Mouse (Mus musculus): ENCODE measurements around the gene Zfp442. TPM values are rescaled to one million over a fixed set of nuclear protein-coding genes. Genes with fewer than 3 reads are reported as not detected.
"Not testable (repeated sequence)": the region's sequence is repeated elsewhere in the genome, so short reads cannot be mapped to it uniquely, and the experiment has no call there.

Gene Zfp442
- 9.4 and 10.2 TPM in 2 replicates for polyA plus RNA-seq (2016; fragmentation: Nextera tagmentation; extraction: Ambion mirVana)

DNA sequence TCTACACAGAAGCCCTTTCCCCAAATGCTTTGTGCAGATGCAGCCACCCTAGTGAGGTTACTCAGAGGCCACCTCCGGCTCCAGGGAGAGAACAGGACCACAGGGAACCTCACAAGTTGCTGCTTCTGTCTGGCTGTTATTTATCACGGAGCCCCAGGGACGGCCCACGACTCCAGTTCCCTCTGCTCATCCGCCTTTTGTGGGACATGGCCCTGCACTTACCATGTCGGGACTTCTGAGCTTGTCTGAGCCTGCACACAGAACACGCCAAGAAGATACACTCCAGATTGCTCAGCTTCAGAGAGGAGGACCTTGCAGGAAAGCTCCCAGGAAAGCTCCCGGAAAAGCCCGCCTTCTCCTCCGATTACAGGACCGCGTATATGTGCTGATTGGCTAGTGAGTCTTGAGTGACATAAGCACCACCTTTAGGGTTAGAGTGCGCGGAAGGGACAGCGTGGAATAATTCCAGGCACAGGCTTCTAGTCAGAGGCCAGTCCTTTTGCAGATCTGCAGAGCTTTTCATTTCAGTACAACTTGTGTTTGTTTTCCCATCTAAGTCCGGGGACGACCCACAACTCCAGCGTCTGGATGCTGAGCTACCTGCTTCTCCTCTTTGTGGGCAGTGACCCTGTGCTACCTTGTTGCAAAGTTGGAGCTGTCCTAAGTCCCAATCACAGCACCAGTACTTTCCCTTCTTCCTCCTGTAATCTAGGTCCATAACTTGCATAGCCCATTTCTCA lies at the start of gene Zfp442:
Zfp442 (minus strand) TSS at position 307 of the 740 bp plus-strand sequence.
- H3K4me2 ChIP-seq (replicated peaks): peak within 1 kb of the TSS; percentile 50
- not testable (repeated sequence) for H3K9me3 ChIP-seq, H3K4me1 ChIP-seq, H3K36me3 ChIP-seq, H3K27me3 ChIP-seq
- ATAC-seq (ENCODE audit: insufficient number of reproducible peaks, insufficient read depth, low FRiP score, low TSS enrichment): peak; percentile 99
- under 1% methylated on average over 18 of the region's 18 CpGs for WGBS
- peak within 1 kb of the TSS; percentile 54 for H3K9ac ChIP-seq
- H3K27ac ChIP-seq: peak within 1 kb of the TSS; percentile 76
- peak within 1 kb of the TSS; percentile 47 for H3K4me3 ChIP-seq

DNA sequence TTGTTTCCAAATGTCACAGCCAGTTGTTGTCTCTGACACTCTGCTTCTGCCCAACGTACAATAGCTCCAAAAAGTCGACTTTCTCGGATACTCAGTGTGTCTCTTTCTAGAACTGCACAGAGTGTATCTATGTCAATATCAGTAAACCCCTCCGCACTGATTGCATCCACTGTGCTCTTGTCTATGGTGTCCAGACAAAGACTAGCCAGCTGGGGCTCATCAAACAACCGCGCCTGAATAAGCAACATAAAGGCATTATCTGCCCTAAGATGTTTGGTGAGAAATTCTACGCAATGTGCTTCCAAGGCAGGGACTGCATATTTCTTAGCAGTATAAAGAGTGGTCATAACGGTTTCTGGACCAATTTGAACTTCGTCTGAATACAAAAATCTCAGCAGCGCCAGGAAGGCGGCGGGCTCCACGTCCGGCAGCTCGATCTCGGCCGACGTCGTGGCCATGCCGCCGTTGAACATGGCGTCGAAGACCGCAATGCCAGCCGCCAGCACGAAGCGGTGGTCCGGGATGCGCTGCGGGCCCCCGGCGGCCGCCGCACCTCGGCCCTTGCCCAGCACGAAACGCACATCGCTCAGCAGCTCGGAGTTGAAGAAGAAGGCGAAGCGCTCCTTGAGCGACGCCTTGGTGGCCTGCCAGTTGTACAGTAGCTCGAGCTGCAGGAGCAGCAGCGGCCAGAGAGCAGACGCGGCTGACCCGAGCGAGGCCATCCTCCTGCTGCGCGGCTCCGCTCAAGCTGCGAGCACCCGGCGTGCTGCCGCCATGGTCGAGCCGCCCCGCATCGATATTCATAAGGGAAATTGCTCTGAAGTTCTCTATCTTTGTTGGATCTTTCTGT lies 49.1 kb upstream of the Zfp442 start:
- Histone ChIP-seq H3K4me3 (peak overlapping the region; percentile 27; the same call in 1 of the 2 replicates), H3K4me2 (replicated peaks) (peak overlapping the region; percentile 43)
- H3K36me3 ChIP-seq; H3K27ac ChIP-seq; H3K9me3 ChIP-seq; H3K4me1 ChIP-seq; ATAC-seq (ENCODE audit: insufficient number of reproducible peaks, insufficient read depth, low FRiP score, low TSS enrichment); H3K27me3 ChIP-seq; H3K9ac ChIP-seq: not testable (repeated sequence)
- 38% methylated on average over 60 of the region's 60 CpGs for WGBS

DNA sequence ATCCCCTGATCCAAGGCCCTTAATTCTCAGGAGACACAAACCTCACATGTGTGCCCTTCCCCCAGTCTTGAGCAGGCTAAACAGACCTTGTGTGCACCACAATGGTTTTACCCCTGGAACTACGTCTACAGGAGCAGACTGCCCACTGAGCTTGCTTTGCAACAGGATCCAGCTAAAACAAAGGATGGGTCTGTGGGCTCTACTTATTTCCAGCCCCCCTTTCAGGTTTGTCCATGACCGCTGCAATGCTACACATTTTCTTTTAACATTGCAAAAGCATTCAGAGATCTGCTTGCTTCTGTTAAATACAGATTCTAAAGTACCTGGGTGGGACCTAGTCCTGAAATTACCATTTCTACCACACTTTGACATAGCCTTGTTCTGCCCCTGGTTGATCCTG lies 41.7 kb upstream of the Zfp442 start:
- H3K4me2 ChIP-seq (replicated peaks): no peak overlapping the region
- H3K36me3 ChIP-seq: no peaks in the 10 kb centered on the region
- no peak overlapping the region for H3K27ac ChIP-seq
- no peaks in the 10 kb centered on the region for H3K9me3 ChIP-seq
- no peaks in the 10 kb centered on the region for H3K27me3 ChIP-seq
- no peaks in the 10 kb centered on the region for H3K4me1 ChIP-seq
- no peak overlapping the region for H3K4me3 ChIP-seq
- 65% methylated on average over 2 of the region's 2 CpGs for WGBS
- H3K9ac ChIP-seq: no peak overlapping the region
- no peak for ATAC-seq (ENCODE audit: insufficient number of reproducible peaks, insufficient read depth, low FRiP score, low TSS enrichment)

DNA sequence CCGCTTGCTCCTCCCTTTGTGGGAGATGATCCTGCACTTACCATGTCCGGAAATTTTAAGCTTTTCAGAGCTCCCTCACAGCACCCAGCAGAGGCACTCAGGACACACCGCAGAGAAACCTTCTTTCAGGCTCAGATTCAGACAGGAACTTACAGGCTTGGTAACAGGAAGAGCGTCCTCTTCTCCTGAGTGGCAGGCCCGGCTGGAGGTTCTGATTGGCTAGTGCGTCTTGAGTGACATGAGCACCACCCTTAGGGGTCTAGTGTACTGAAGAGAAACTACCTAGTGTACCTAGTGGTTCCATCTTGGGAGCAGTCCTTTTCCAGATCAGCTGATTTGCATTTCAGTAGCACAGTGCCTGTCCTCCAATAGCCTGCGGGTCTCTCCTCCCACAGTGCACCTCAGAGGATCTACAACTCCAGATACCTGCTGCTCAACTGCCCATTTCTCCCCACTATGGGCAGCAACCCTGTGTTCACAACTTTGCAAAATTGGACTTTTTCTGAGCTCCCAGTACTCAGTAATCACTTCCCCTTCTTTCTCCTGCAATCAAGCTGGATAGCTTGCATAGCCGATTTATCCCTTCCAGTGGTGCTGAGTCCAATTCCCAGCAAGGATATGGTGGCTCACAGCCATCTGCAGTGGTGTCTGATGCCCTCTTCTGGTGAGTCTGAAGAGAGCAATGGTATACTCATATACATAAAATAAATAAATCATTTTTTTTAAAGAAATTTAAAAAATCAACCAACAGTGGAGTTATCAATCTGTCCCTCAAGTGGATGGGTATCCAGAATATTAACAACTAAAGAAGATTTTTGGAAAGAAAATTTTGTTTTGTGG lies 33.9 kb upstream of the Zfp442 start, which contains the start of gene Zfp345:
Zfp345 (minus strand) TSS at position 153 of the 840 bp plus-strand sequence.
- H3K27me3 ChIP-seq; H3K4me2 ChIP-seq (replicated peaks); H3K36me3 ChIP-seq; H3K27ac ChIP-seq; H3K4me3 ChIP-seq; H3K9me3 ChIP-seq; ATAC-seq (ENCODE audit: insufficient number of reproducible peaks, insufficient read depth, low FRiP score, low TSS enrichment); H3K4me1 ChIP-seq; H3K9ac ChIP-seq: not testable (repeated sequence)
- WGBS: 68% methylated on average over 8 of the region's 8 CpGs

DNA sequence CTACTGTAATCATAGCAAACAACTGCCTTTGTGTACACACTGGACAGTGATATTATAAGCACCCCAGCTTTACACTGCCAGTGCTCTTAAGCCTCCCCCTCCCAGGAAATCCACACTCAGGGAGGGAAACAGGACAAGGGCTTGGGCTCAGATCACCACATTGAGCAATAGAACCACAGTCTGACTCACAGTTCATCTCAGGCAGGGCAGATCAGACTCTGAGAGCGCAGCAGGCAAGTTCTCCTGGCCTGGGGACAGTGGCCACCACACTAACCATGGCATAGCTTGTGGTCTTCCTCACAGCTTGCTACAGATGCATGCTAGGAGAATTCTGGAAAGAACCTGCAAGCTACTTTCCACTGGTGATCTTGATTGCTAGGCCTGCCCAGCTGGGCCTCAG lies 12.2 kb downstream of the Zfp442 start:
- not testable (repeated sequence) for H3K27ac ChIP-seq; ATAC-seq (ENCODE audit: insufficient number of reproducible peaks, insufficient read depth, low FRiP score, low TSS enrichment); H3K27me3 ChIP-seq; H3K9me3 ChIP-seq; H3K4me2 ChIP-seq (replicated peaks); H3K9ac ChIP-seq; H3K36me3 ChIP-seq; H3K4me3 ChIP-seq; H3K4me1 ChIP-seq
- 100% methylated on average over 1 of the region's 1 CpGs for WGBS

DNA sequence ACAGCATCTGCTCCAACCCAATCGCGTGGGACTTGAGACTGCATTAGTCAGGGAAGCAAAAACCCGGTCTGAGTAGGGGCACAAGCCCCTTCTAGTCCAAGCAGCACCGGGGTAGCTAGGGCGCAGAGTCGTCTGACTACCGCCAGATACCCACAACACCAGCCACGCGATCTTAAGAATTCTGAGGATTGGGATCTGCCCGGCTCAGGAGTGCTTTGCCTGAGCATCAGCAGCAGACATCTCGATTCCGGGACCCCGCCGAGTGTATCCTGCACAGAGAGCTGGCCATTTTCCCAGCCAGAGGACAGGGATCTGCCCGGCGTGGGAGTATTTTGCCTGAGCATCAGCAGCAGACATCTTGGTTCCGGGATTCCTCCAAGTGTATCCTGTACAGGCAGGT lies 39.1 kb downstream of the Zfp442 start:
- not testable (repeated sequence) for H3K9me3 ChIP-seq; H3K27ac ChIP-seq; ATAC-seq (ENCODE audit: insufficient number of reproducible peaks, insufficient read depth, low FRiP score, low TSS enrichment); H3K4me2 ChIP-seq (replicated peaks); H3K4me3 ChIP-seq; H3K4me1 ChIP-seq; H3K27me3 ChIP-seq; H3K9ac ChIP-seq
- 89% methylated on average over 17 of the region's 17 CpGs for WGBS
- H3K36me3 ChIP-seq: peaks cover 20% of the 10 kb centered on the region

DNA sequence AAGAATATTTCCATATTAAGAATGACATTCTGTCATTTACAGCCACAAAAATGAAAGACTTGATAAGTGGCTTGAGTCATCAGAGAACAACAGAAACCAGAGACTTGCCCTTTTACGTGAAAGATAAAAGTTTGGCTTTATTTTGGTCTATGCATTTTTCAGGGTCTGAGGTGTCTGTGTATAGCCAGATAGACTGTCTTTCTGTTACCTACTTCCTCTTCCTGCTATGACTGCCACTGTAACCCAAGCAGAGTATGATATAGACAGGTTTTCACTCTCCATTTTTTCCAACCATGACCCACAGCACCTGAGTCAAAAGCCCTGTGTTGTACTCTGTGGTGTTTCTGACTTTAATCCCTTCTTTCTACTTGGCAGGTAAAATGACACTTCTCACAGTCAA lies 61.1 kb downstream of the Zfp442 start:
- Histone ChIP-seq H3K4me1 (no peaks in the 10 kb centered on the region), H3K9me3 (0 out of 2 replicates have a peak, but pooled peaks cover 4% of the 10 kb centered on the region), H3K36me3 (no peaks in the 10 kb centered on the region), H3K4me3 (no peak overlapping the region), H3K27ac (no peak overlapping the region), H3K9ac (no peak overlapping the region), H3K27me3 (no peaks in the 10 kb centered on the region), H3K4me2 (replicated peaks) (no peak overlapping the region)
- WGBS: 86% methylated on average over 1 of the region's 1 CpGs
- no peak for ATAC-seq (ENCODE audit: insufficient number of reproducible peaks, insufficient read depth, low FRiP score, low TSS enrichment)

DNA sequence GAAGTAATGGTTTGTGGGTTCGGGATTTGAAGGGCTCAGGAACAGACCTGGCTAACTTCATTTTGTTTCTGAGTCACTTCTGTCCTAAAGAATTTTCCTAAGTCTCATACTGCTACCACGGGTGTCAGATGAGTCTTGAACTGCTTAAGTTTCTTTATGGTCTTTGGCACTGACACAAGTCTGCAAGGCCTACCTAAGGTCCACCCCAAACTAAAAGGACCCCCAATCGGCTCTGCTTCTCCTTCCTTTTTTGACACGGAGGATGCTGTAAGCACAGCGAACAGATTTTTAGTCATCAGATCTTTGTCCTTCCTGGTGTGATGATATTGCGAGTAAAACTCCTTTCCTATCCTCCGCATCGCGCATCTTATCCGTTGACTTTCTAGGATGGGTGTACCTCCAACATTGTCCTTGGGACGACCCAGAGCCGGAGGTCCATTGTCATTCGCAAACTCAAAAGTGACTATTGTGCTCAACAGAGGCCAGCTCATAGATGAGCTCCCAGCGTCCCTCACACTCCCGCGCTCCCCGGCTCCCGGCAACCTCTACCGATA lies 65.7 kb downstream of the Zfp442 start:
- not testable (repeated sequence) for H3K4me1 ChIP-seq; H3K36me3 ChIP-seq; H3K27me3 ChIP-seq; H3K27ac ChIP-seq; H3K4me3 ChIP-seq; ATAC-seq (ENCODE audit: insufficient number of reproducible peaks, insufficient read depth, low FRiP score, low TSS enrichment); H3K4me2 ChIP-seq (replicated peaks); H3K9ac ChIP-seq; H3K9me3 ChIP-seq
- WGBS: 92% methylated on average over 19 of the region's 19 CpGs

DNA sequence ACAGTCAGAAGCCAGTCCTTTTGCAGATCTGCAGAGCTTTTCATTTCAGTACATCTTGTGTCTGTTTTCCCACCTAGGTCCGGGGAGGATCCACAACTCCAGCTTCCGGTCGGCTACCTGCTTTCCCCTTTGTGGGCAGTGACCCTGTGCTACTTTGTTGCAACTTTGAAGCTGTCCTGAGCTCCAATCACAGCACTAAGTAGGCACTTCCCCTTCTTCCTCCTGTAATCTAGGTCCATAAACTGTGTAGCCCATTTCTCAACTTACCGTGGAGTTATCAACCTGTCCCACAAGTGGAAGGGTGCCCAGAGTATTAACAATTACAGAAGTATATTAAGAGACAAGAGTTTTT lies 88.4 kb downstream of the Zfp442 start:
- H3K4me3 ChIP-seq: peak overlapping the region; percentile 67
- H3K4me1 ChIP-seq: no peaks in the 10 kb centered on the region
- H3K9me3 ChIP-seq: no peaks in the 10 kb centered on the region
- H3K27me3 ChIP-seq: no peaks in the 10 kb centered on the region
- H3K4me2 ChIP-seq (replicated peaks): peak overlapping the region; percentile 42
- no peak overlapping the region for H3K27ac ChIP-seq
- H3K9ac ChIP-seq: no peak overlapping the region
- ATAC-seq (ENCODE audit: insufficient number of reproducible peaks, insufficient read depth, low FRiP score, low TSS enrichment): peak; percentile 67; the same call in 1 of the 2 replicates
- no peaks in the 10 kb centered on the region for H3K36me3 ChIP-seq
- WGBS: 20% methylated on average over 4 of the region's 4 CpGs

DNA sequence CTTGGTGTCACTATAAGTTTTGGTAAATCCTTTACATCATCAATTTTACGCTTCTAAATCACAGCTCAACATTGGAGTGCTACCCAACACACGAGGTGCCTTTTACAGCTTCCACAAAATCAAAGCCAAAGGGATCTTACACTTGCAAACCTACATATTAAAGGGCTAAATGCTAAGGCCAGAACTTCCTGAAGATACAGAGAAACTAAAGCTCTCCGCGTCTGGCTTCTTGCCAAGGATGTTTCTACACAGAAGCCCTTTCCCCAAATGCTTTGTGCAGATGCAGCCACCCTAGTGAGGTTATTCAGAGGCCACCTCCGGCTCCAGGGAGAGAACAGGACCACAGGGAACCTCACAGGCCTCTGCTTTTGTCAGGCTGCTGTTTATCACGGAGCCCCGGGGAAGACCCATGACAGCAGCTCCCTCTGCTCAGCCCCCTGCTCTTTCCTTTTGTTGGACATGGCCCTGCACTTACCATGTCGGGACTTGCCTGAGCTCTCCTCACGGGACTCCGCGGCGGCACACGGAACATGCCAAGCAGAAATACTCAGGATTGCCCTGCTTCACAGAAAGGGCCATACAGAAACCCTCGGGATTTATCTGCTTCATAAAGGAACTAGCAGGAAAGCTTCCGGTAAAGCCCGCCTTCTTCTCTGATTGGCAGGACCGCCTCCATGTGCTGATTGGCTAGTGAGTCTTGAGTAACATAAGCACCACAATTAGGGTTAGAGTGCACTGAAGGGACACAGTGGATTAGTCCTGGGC lies 89.0 kb downstream of the Zfp442 start, which contains the start of gene 3300002I08Rik:
3300002I08Rik (minus strand) TSS at position 653 of the 765 bp plus-strand sequence.
- not testable (repeated sequence) for H3K4me1 ChIP-seq, H3K36me3 ChIP-seq, H3K9me3 ChIP-seq, H3K27me3 ChIP-seq
- H3K9ac ChIP-seq: peak within 1 kb of the TSS; percentile 62
- peak; percentile 96 for ATAC-seq (ENCODE audit: insufficient number of reproducible peaks, insufficient read depth, low FRiP score, low TSS enrichment)
- peak within 1 kb of the TSS; percentile 42 for H3K4me2 ChIP-seq (replicated peaks)
- H3K4me3 ChIP-seq: peak within 1 kb of the TSS; percentile 67
- 6% methylated on average over 17 of the region's 17 CpGs for WGBS
- peak within 1 kb of the TSS; percentile 70 for H3K27ac ChIP-seq
